Mouse (Mus musculus): ENCODE measurements at regions not wholly inside any gene's neighbourhood (a gene's known extent, or its start where the extent isn't known, plus 50 kb on each side); places are given as distances from the start of the nearest gene placed in this dataset.

DNA sequence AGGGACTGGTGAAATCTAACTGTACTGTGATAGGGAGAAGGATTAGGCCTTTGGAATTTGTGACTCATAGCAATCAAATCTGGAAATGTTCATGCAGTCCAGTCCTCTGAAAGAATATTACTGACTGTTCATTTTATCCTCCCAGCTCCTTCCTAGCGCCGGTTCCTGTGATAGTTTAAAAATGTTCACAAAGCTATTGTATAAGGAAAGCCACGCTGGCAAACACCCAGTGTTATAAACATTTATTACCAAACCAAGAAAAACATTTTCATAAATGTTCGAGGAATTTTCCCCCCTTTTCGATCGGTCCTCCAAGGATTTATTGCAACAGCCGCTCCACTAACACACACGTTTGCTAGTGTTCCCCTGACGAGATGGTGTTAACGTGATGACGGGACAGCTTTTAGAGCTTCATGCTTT is 55.9 kb upstream of the Tars start:
- TF ChIP-seq CTCF (IDR thresholded peaks at IDR 0.05) = no peak
- no peak for TF ChIP-seq EP300 (IDR thresholded peaks at IDR 0.05)
